ENCODE assay signal across 8 mouse cellular contexts in the genomic region with DNA sequence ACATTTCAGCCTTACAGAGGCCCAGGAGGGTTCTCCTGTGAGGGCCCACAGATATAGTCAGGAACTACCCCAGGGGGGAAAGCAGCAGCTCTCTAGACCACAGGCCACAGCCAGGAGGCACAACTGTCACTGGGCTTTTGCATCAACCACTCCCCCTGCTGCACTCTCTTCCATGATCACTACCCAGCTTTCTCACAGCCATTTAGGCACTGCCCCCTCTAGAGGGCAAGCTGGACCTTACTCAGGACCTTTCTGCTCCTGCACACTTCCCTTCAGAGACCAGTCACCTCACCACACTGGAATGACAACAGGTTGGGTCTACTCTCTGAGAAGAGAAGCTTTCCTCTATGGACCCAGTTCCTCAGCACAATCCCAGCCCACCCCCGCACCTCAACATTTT. TPM values are rescaled to one million over a fixed set of nuclear protein-coding genes. Genes with fewer than 3 reads are reported as not detected.
A peak's percentile ranks its signal among the peaks of the same experiment; 100 is the strongest.
DNase-seq lines count a peak whose midpoint lies in the region; ATAC-seq lines count a peak whose summit lies in the region.

No protein-coding gene starts in this region.

- 0 out of 2 replicates have a peak, but pooled peaks have one; percentile 21 for ATAC-seq in erythroid progenitor cell, adult 5-6 weeks (replicated peaks; ENCODE audit: low FRiP score, poor library complexity, severe bottlenecking)
- no peak for ATAC-seq in liver, embryonic 15.5 days (ENCODE audit: insufficient read depth)
- no peak for ATAC-seq in neural tube, embryonic 13.5 days (ENCODE audit: low read depth)

- H3K27ac ChIP-seq in liver, embryonic 15.5 days (replicated peaks) = peak overlapping the region; percentile 96; the same call in 1 of the 2 replicates
- H3K27ac ChIP-seq in neural tube, embryonic 13.5 days (replicated peaks) = no peak overlapping the region

- peaks cover 50% of the 10 kb centered on the region for H3K36me3 ChIP-seq in liver, embryonic 15.5 days (replicated peaks)
- H3K36me3 ChIP-seq in neural tube, embryonic 13.5 days = peaks cover 50% of the 10 kb centered on the region

- WGBS in liver, embryonic 15.5 days (ENCODE audit: insufficient replicate concordance) = 80% methylated on average over 1 of the region's 1 CpGs
- 78% methylated on average over 1 of the region's 1 CpGs for WGBS in neural tube, embryonic 13.5 days

- H3K4me1 ChIP-seq in liver, embryonic 15.5 days (replicated peaks) = peaks cover 45% of the 10 kb centered on the region
- H3K4me1 ChIP-seq in neural tube, embryonic 13.5 days (replicated peaks) = peaks cover 33% of the 10 kb centered on the region

- H3K9me3 ChIP-seq in liver, embryonic 15.5 days (replicated peaks) = peaks cover 6% of the 10 kb centered on the region; the same call in 1 of the 2 replicates
- no peaks in the 10 kb centered on the region; the same call in 1 of the 2 replicates for H3K9me3 ChIP-seq in neural tube, embryonic 13.5 days

- DNase-seq in 3T3-L1 (ENCODE audit: low read depth, low spot score) (peak; percentile 87), ES-CJ7 (ENCODE audit: low read depth, low spot score) (peak; percentile 57)
- peak; percentile 54 for DNase-seq in induced T-regulatory cell, adult 2 months (ENCODE audit: low read depth)
- no peak for DNase-seq in layer of hippocampus, adult 9-10 months (ENCODE audit: low spot score)
- no peak for DNase-seq in urinary bladder, adult 2 months (ENCODE audit: low spot score)

- H3K9ac ChIP-seq in liver, embryonic 15.5 days = peak overlapping the region; percentile 96
- H3K9ac ChIP-seq in neural tube, embryonic 13.5 days = peak overlapping the region; percentile 88; the same call in 1 of the 2 replicates

- H3K4me3 ChIP-seq in liver, embryonic 15.5 days (replicated peaks) = peak overlapping the region; percentile 99
- H3K4me3 ChIP-seq in neural tube, embryonic 13.5 days = peak overlapping the region; percentile 87

- H3K4me2 ChIP-seq in liver, embryonic 15.5 days = peak overlapping the region; percentile 91
- H3K4me2 ChIP-seq in neural tube, embryonic 13.5 days = peak overlapping the region; percentile 95

- no peaks in the 10 kb centered on the region for H3K27me3 ChIP-seq in liver, embryonic 15.5 days
- no peaks in the 10 kb centered on the region for H3K27me3 ChIP-seq in neural tube, embryonic 13.5 days

RNA-seq across cellular contexts. Expression of a gene that starts 2.0 kb away (rescaled TPM):
- total RNA-seq in erythroid progenitor cell, adult 5-6 weeks (2015; ENCODE audit: low replicate concordance) = 25.2 and 25.6 TPM in 2 replicates
- total RNA-seq in erythroid progenitor cell, adult 5-6 weeks (2017; ENCODE audit: low replicate concordance) = 14.9 and 16.3 TPM in 2 replicates
- polyA plus RNA-seq in liver, embryonic 15.5 days (2015; fragmentation: Nextera tagmentation; extraction: Ambion mirVana) = 5.9 and 6.9 TPM in 2 replicates
- polyA plus RNA-seq in neural tube, embryonic 13.5 days (2015; fragmentation: Nextera tagmentation; extraction: Ambion mirVana) = 13.3 and 14.2 TPM in 2 replicates
- 15.6 and 16.3 TPM in 2 replicates for polyA plus RNA-seq in urinary bladder, adult 2 months (2012; rRNA removed)

RNA-seq across cellular contexts. Expression of a gene that starts 30.4 kb away (rescaled TPM):
- 57.7 and 71.3 TPM in 2 replicates for total RNA-seq in erythroid progenitor cell, adult 5-6 weeks (2015; ENCODE audit: low replicate concordance)
- 36.3 and 42.7 TPM in 2 replicates for total RNA-seq in erythroid progenitor cell, adult 5-6 weeks (2017; ENCODE audit: low replicate concordance)
- 38.3 and 40.7 TPM in 2 replicates for polyA plus RNA-seq in liver, embryonic 15.5 days (2015; fragmentation: Nextera tagmentation; extraction: Ambion mirVana)
- polyA plus RNA-seq in neural tube, embryonic 13.5 days (2015; fragmentation: Nextera tagmentation; extraction: Ambion mirVana) = 80.8 and 93.1 TPM in 2 replicates
- polyA plus RNA-seq in urinary bladder, adult 2 months (2012; rRNA removed) = 27.8 and 29.4 TPM in 2 replicates

RNA-seq across cellular contexts. Expression of a gene that starts 31.0 kb away (rescaled TPM):
- 41.1 and 44.7 TPM in 2 replicates for total RNA-seq in erythroid progenitor cell, adult 5-6 weeks (2015; ENCODE audit: low replicate concordance)
- total RNA-seq in erythroid progenitor cell, adult 5-6 weeks (2017; ENCODE audit: low replicate concordance) = 21.5 and 25.3 TPM in 2 replicates
- 5.9 and 10.2 TPM in 2 replicates for polyA plus RNA-seq in liver, embryonic 15.5 days (2015; fragmentation: Nextera tagmentation; extraction: Ambion mirVana)
- polyA plus RNA-seq in neural tube, embryonic 13.5 days (2015; fragmentation: Nextera tagmentation; extraction: Ambion mirVana) = 16.9 and 17.1 TPM in 2 replicates
- 13.0 and 13.5 TPM in 2 replicates for polyA plus RNA-seq in urinary bladder, adult 2 months (2012; rRNA removed)

RNA-seq across cellular contexts. Expression of a gene that starts 51.1 kb away (rescaled TPM):
- total RNA-seq in erythroid progenitor cell, adult 5-6 weeks (2015; ENCODE audit: low replicate concordance) = not detected in 2 replicates
- total RNA-seq in erythroid progenitor cell, adult 5-6 weeks (2017; ENCODE audit: low replicate concordance) = not detected in 2 replicates
- 0.26 and 0.37 TPM in 2 replicates for polyA plus RNA-seq in liver, embryonic 15.5 days (2015; fragmentation: Nextera tagmentation; extraction: Ambion mirVana)
- polyA plus RNA-seq in neural tube, embryonic 13.5 days (2015; fragmentation: Nextera tagmentation; extraction: Ambion mirVana) = 20.8 and 21.3 TPM in 2 replicates
- 1.0 and 1.2 TPM in 2 replicates for polyA plus RNA-seq in urinary bladder, adult 2 months (2012; rRNA removed)

RNA-seq across cellular contexts. Expression of a gene that starts 52.0 kb away (rescaled TPM):
- total RNA-seq in erythroid progenitor cell, adult 5-6 weeks (2015; ENCODE audit: low replicate concordance) = 1.3 and 5.0 TPM in 2 replicates
- 0.23 TPM in 1 of 2 replicates, not detected in the other for total RNA-seq in erythroid progenitor cell, adult 5-6 weeks (2017; ENCODE audit: low replicate concordance)
- 17.8 and 23.5 TPM in 2 replicates for polyA plus RNA-seq in liver, embryonic 15.5 days (2015; fragmentation: Nextera tagmentation; extraction: Ambion mirVana)
- polyA plus RNA-seq in neural tube, embryonic 13.5 days (2015; fragmentation: Nextera tagmentation; extraction: Ambion mirVana) = 126 and 132 TPM in 2 replicates
- 247 and 252 TPM in 2 replicates for polyA plus RNA-seq in urinary bladder, adult 2 months (2012; rRNA removed)

Comparison
In these comparisons a context has a peak if more than half of its experiments do, and no peak if none do; other contexts are left out.
1. DNase-seq: peak in 3T3-L1 (single experiment), ES-CJ7 (single experiment) and induced T-regulatory cell, adult 2 months (single experiment); none in layer of hippocampus, adult 9-10 months (single experiment) and urinary bladder, adult 2 months (single experiment).